Mouse (Mus musculus) small intestine, adult 2 months (tissue): ENCODE data around the gene Coa4.

Experiments
- CTCF ChIP-seq: fragments of 200-500 bp; IDR thresholded peaks from 2 replicates; pipeline ENCODE4 v1.5.1; 2012; ENCODE audit warnings: low read depth, mild to moderate bottlenecking, control low read depth, inconsistent platforms, low read length, moderate library complexity, mixed read lengths; ENCODE audit not compliant: insufficient replicate concordance, insufficient read length; ENCODE audit errors: extremely low read depth
- POLR2A ChIP-seq: fragments of 200-500 bp; IDR thresholded peaks from 2 replicates; pipeline ENCODE4 v1.6.1; 2012; ENCODE audit warnings: low read depth, mild to moderate bottlenecking, control low read depth, inconsistent platforms, low read length, moderate library complexity

GRCm38 (mm10) chr7:100520663-100521285 is 16.1 kb upstream of the Coa4 start:
- TF ChIP-seq POLR2A: no peak
- TF ChIP-seq CTCF: peak; percentile 99
